ENCODE assay signal across 8 mouse cellular contexts in the genomic region with DNA sequence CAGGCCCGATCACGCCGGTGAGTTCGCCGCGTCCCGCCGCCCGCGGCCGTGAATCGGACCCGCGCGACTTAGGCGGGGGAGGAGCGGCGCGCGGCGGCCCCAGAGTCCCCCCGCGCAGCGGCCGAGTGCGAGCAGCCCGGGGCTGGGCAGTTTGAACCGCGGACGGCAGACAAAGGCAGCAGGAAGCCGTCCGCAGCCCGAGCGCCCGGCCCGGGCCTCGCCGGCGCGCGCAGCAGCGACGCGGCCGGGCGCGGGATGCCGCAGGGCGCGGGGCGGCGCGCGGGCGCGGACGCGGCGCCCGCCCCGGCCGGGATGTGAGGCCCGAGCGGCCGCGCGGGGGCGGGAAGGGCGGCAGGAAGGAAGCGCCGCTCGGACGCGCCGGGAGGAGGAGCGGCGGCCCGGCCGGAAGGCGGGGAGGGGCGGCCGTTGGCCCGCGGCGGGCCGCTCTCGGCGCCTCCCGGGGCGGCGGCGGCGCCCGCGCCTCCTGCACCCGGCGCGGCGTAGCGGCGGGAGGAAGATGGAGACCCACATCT. TPM values are rescaled to one million over a fixed set of nuclear protein-coding genes. Genes with fewer than 3 reads are reported as not detected.
A peak's percentile ranks its signal among the peaks of the same experiment; 100 is the strongest.
DNase-seq lines count a peak whose midpoint lies in the region; ATAC-seq lines count a peak whose summit lies in the region.

TSS of gene Fbxl14 (plus strand) at position 326 of the 533 bp plus-strand sequence.

- H3K9me3 ChIP-seq in forebrain, embryonic 15.5 days: no peaks in the 10 kb centered on the region
- H3K9me3 ChIP-seq in hindbrain, embryonic 11.5 days (ENCODE audit: control insufficient read depth, low read length): no peaks in the 10 kb centered on the region

- peak; percentile 88 for ATAC-seq in forebrain, embryonic 15.5 days (replicated peaks)
- ATAC-seq in hindbrain, embryonic 11.5 days (ENCODE audit: low FRiP score): peak; percentile 83
- peak; percentile 19; the same call in 1 of the 2 replicates for ATAC-seq in megakaryocyte-erythroid progenitor cell, adult 5-6 weeks (replicated peaks; ENCODE audit: low FRiP score, low TSS enrichment, poor library complexity, severe bottlenecking)

- peak within 1 kb of the TSS; percentile 100 for H3K27ac ChIP-seq in forebrain, embryonic 15.5 days (replicated peaks)
- H3K27ac ChIP-seq in hindbrain, embryonic 11.5 days (ENCODE audit: low read depth, low read length): peak within 1 kb of the TSS; percentile 99

- intact Hi-C loops in left cerebral cortex, postnatal 10 days (cut with DNase I): no loop called here

- H3K9ac ChIP-seq in forebrain, embryonic 15.5 days (replicated peaks): peak within 1 kb of the TSS; percentile 95
- peak within 1 kb of the TSS; percentile 93 for H3K9ac ChIP-seq in hindbrain, embryonic 11.5 days (ENCODE audit: low read depth, low read length)

- WGBS in forebrain, embryonic 15.5 days: under 1% methylated on average over 72 of the region's 101 CpGs
- under 1% methylated on average over 50 of the region's 101 CpGs for WGBS in hindbrain, embryonic 11.5 days

- peak within 1 kb of the TSS; percentile 95 for H3K4me2 ChIP-seq in forebrain, embryonic 15.5 days (replicated peaks)
- peak within 1 kb of the TSS; percentile 99 for H3K4me2 ChIP-seq in hindbrain, embryonic 11.5 days (replicated peaks; ENCODE audit: low read depth, low read length)

- H3K4me3 ChIP-seq in forebrain, embryonic 15.5 days: peak within 1 kb of the TSS; percentile 69
- peak within 1 kb of the TSS; percentile 93 for H3K4me3 ChIP-seq in hindbrain, embryonic 11.5 days (ENCODE audit: low read depth, low read length)

- H3K36me3 ChIP-seq in forebrain, embryonic 15.5 days: 0 out of 2 replicates have a peak, but pooled peaks cover 1% of the 10 kb centered on the region
- H3K36me3 ChIP-seq in hindbrain, embryonic 11.5 days (ENCODE audit: control insufficient read depth, insufficient read depth, low read length): no peaks in the 10 kb centered on the region

- DNase-seq in frontal cortex, adult 2 months (ENCODE audit: extremely low spot score in 1 of 2, low spot score in 1 of 2): no peak
- no peak for DNase-seq in frontal cortex, postnatal 14 days (ENCODE audit: low spot score in 2 of 2)
- DNase-seq in adipocyte (ENCODE audit: low spot score): peak; percentile 55
- DNase-seq in hindbrain, embryonic 11.5 days (ENCODE audit: low spot score): no peak
- peak in 1 of 2 experiments; percentile 79 for DNase-seq in left cerebral cortex, postnatal 10 days (ENCODE audit: extremely low spot score in 1 of 2, low spot score in 2 of 2)
- no peak for DNase-seq in c-Kit-positive CD71-positive TER-119-positive erythroid progenitor cells, embryonic 14.5 days (ENCODE audit: low spot score)

- H3K27me3 ChIP-seq in forebrain, embryonic 15.5 days: no peaks in the 10 kb centered on the region
- H3K27me3 ChIP-seq in hindbrain, embryonic 11.5 days (ENCODE audit: control insufficient read depth, insufficient read depth, low read length): no peaks in the 10 kb centered on the region

- peaks cover 33% of the 10 kb centered on the region for H3K4me1 ChIP-seq in forebrain, embryonic 15.5 days
- H3K4me1 ChIP-seq in hindbrain, embryonic 11.5 days (replicated peaks; ENCODE audit: control insufficient read depth, insufficient read depth, low read length): peaks cover 4% of the 10 kb centered on the region

RNA-seq across cellular contexts. Expression of gene Fbxl14, which starts in this region (rescaled TPM):
- 30.9 and 33.7 TPM in 2 replicates for polyA plus RNA-seq in frontal cortex, adult 2 months (2012; rRNA removed)
- polyA plus RNA-seq in forebrain, embryonic 15.5 days (2015; fragmentation: Nextera tagmentation; extraction: Ambion mirVana): 3.7 and 4.0 TPM in 2 replicates
- polyA plus RNA-seq in hindbrain, embryonic 11.5 days (2014; fragmentation: Nextera tagmentation; extraction: Ambion mirVana): 5.8 and 7.0 TPM in 2 replicates
- total RNA-seq in left cerebral cortex, postnatal 10 days (2021): 10 to 100 TPM; 20.6 to 21.6 TPM
- 31.8 and 40.4 TPM in 2 replicates for total RNA-seq in megakaryocyte-erythroid progenitor cell, adult 5-6 weeks (2014; fragmentation: Nextera tagmentation)
- total RNA-seq in megakaryocyte-erythroid progenitor cell, adult 5-6 weeks (2017): 39.9 and 41.0 TPM in 2 replicates

Comparison
In these comparisons a context has a peak if more than half of its experiments do, and no peak if none do; other contexts are left out.
1. ATAC-seq: peak in every context shown above with its lines; median percentile 88 in forebrain, embryonic 15.5 days; 83 in hindbrain, embryonic 11.5 days; 19 in megakaryocyte-erythroid progenitor cell, adult 5-6 weeks.